8 mouse cellular contexts compared by ENCODE assay signal in the genomic region with DNA sequence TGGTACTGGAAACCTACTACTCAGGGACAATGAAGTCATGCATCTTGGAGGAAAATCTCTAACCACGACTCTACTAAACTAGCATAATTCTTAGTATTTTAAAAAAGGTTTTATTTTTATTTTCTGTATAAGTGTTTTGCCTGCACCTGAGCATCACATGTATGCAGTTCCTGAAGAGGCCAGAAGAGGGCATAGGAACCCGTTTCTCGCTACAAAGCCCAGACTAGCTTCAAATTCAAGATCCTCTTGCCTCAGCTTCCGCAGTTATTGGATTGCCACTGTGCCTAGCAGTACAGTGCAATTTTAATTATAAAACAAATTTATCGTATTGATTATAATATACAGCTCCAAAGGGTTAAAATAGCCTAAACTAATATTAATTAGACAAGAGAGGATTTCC. TPM values are rescaled to one million over a fixed set of nuclear protein-coding genes. Genes with fewer than 3 reads are reported as not detected.
A peak's percentile ranks its signal among the peaks of the same experiment; 100 is the strongest.
DNase-seq lines count a peak whose midpoint lies in the region; ATAC-seq and TF ChIP-seq lines count a peak whose summit lies in the region.
"Had no signal": no experiment of that assay in that cellular context is flagged by ENCODE, and none has a peak within 500 bp of the region (broad histone marks: within the 10 kb centered on the region; RNA-seq: fewer than 3 reads in every experiment).

No protein-coding gene starts in this region.

- no peaks in the 10 kb centered on the region for H3K4me1 ChIP-seq in ES-E14 (ENCODE audit: control insufficient read depth in 2 of 2, insufficient read depth in 2 of 2, low read length in 2 of 2, poor library complexity in 1 of 2)
- peaks cover 5% of the 10 kb centered on the region for H3K4me1 ChIP-seq in liver, postnatal 0 days (ENCODE audit: insufficient read depth)
- H3K4me1 ChIP-seq in stomach, postnatal 0 days (replicated peaks; ENCODE audit: control insufficient read depth, insufficient read depth) = no peaks in the 10 kb centered on the region
- H3K4me1 ChIP-seq: heart, embryonic 13.5 days had no signal

- H3K4me3 ChIP-seq in layer of hippocampus, adult 2 months = no peak overlapping the region
- no peak overlapping the region for H3K4me3 ChIP-seq in ES-E14 (ENCODE audit: insufficient read depth in 1 of 2, low read depth in 1 of 2, low read length in 2 of 2, poor library complexity in 1 of 2, severe bottlenecking in 1 of 2)
- H3K4me3 ChIP-seq in liver, postnatal 0 days (ENCODE audit: low read depth, low read length) = no peak overlapping the region
- H3K4me3 ChIP-seq in stomach, postnatal 0 days (ENCODE audit: low read depth, low read length) = no peak overlapping the region
- H3K4me3 ChIP-seq: heart, embryonic 13.5 days had no signal

- TF ChIP-seq CTCF in layer of hippocampus, adult 2 months (conservative IDR thresholded peaks at IDR 0.05) = peak; percentile 80
- peak; percentile 85 for TF ChIP-seq CTCF in liver, postnatal 0 days (IDR thresholded peaks at IDR 0.05; ENCODE audit: low read depth)
- TF ChIP-seq CTCF in stomach, postnatal 0 days (IDR thresholded peaks at IDR 0.05; ENCODE audit: low read depth) = peak; percentile 82

- no peaks in the 10 kb centered on the region for H3K27me3 ChIP-seq in liver, postnatal 0 days (ENCODE audit: insufficient read depth, low read length)
- H3K27me3 ChIP-seq in stomach, postnatal 0 days (ENCODE audit: control insufficient read depth, insufficient read depth, low read length) = no peaks in the 10 kb centered on the region
- H3K27me3 ChIP-seq: heart, embryonic 13.5 days had no signal

- no peak for TF ChIP-seq EP300 in liver, postnatal 0 days (IDR thresholded peaks at IDR 0.05; ENCODE audit: low read depth)
- no peak for TF ChIP-seq EP300 in stomach, postnatal 0 days (optimal IDR thresholded peaks at IDR 0.05)

- in situ Hi-C loops in ES-E14 (cut with MboI; ENCODE audit: low sequenced_read_pairs in 2 of 2, unreplicated experiment in 2 of 2) = no loop called here

- DNase-seq in layer of hippocampus, adult 2 months (ENCODE audit: low spot score in 2 of 2) = peak in 1 of 2 experiments; percentile 35
- DNase-seq in layer of hippocampus, adult 9-10 months (ENCODE audit: low spot score) = no peak
- no peak for DNase-seq in ES-E14 (ENCODE audit: low read depth, low spot score)
- peak; percentile 42 for DNase-seq in adrenal gland, postnatal 14 days
- DNase-seq in forelimb bud, embryonic 11.5 days (ENCODE audit: low read depth, low spot score) = peak; percentile 59
- peak; percentile 70 for DNase-seq in liver, postnatal 0 days
- peak; percentile 45 for DNase-seq in stomach, postnatal 0 days (ENCODE audit: low spot score)

- H3K9me3 ChIP-seq in ES-E14 (ENCODE audit: control insufficient read depth, insufficient read depth, low read depth, low read length) = no peaks in the 10 kb centered on the region
- no peaks in the 10 kb centered on the region for H3K9me3 ChIP-seq in liver, postnatal 0 days (ENCODE audit: low read length)
- no peaks in the 10 kb centered on the region for H3K9me3 ChIP-seq in stomach, postnatal 0 days (ENCODE audit: control insufficient read depth, low read length)
- H3K9me3 ChIP-seq: heart, embryonic 13.5 days had no signal

- H3K4me2 ChIP-seq in liver, postnatal 0 days (ENCODE audit: low read depth, low read length) = no peak overlapping the region
- no peak overlapping the region for H3K4me2 ChIP-seq in stomach, postnatal 0 days (replicated peaks; ENCODE audit: low read depth)
- H3K4me2 ChIP-seq: heart, embryonic 13.5 days had no signal

- H3K27ac ChIP-seq in layer of hippocampus, adult 2 months = no peak overlapping the region
- H3K27ac ChIP-seq in ES-E14 (ENCODE audit: insufficient read depth, low read depth, low read length, poor library complexity, severe bottlenecking) = no peak overlapping the region
- H3K27ac ChIP-seq in liver, postnatal 0 days (ENCODE audit: low read depth) = no peak overlapping the region
- H3K27ac ChIP-seq in stomach, postnatal 0 days (replicated peaks) = no peak overlapping the region
- H3K27ac ChIP-seq: heart, embryonic 13.5 days had no signal

- peak; percentile 60 for ATAC-seq in liver, postnatal 0 days
- no peak for ATAC-seq in stomach, postnatal 0 days (ENCODE audit: low FRiP score, low TSS enrichment)

- WGBS in liver, postnatal 0 days (ENCODE audit: insufficient replicate concordance) = 16% methylated on average over 5 of the region's 5 CpGs
- 16% methylated on average over 5 of the region's 5 CpGs for WGBS in stomach, postnatal 0 days

- H3K36me3 ChIP-seq in ES-E14 (ENCODE audit: control insufficient read depth, insufficient read depth, low read length, poor library complexity, severe bottlenecking) = no peaks in the 10 kb centered on the region
- no peaks in the 10 kb centered on the region for H3K36me3 ChIP-seq in liver, postnatal 0 days (replicated peaks; ENCODE audit: insufficient read depth, low read length)
- no peaks in the 10 kb centered on the region for H3K36me3 ChIP-seq in stomach, postnatal 0 days (ENCODE audit: control insufficient read depth, insufficient read depth, low read length)

- H3K9ac ChIP-seq in ES-E14 (ENCODE audit: insufficient read depth, low read depth, low read length, poor library complexity, severe bottlenecking) = no peak overlapping the region
- H3K9ac ChIP-seq in liver, postnatal 0 days (replicated peaks) = no peak overlapping the region
- no peak overlapping the region for H3K9ac ChIP-seq in stomach, postnatal 0 days (ENCODE audit: low read length)
- H3K9ac ChIP-seq: heart, embryonic 13.5 days had no signal

TF ChIP-seq in ES-E14, 5 proteins besides CTCF, POLR2A, EP300 and RAD21:
- TF ChIP-seq CHD2 (IDR thresholded peaks at IDR 0.05; ENCODE audit: low read depth, low read length) (no peak), ZC3H11A (IDR thresholded peaks at IDR 0.05; ENCODE audit: borderline replicate concordance, low read depth, low read length) (peak; percentile 41; the same call in 1 of the 2 replicates)

RNA-seq across cellular contexts. Expression of gene Map4k5, which starts 31.0 kb away (rescaled TPM):
- 10 to 100 TPM; 44.2 to 47.7 TPM for total RNA-seq in layer of hippocampus, adult 2 months (2021)
- total RNA-seq in ES-E14 (2012; rRNA removed) = 22.5 and 29.8 TPM in 2 replicates
- 31.4 and 34.4 TPM in 2 replicates for total RNA-seq in adrenal gland, postnatal 14 days (2021)
- polyA plus RNA-seq in liver, postnatal 0 days (2015; fragmentation: Nextera tagmentation; extraction: Ambion mirVana) = 11.7 and 11.8 TPM in 2 replicates
- polyA plus RNA-seq in stomach, postnatal 0 days (2015; fragmentation: Nextera tagmentation; extraction: Ambion mirVana) = 12.4 and 13.1 TPM in 2 replicates

RNA-seq across cellular contexts. Expression of gene Atl1, which starts 31.6 kb away (rescaled TPM):
- total RNA-seq in layer of hippocampus, adult 2 months (2021) = 100 to 1,000 TPM; 195 TPM
- total RNA-seq in ES-E14 (2012; rRNA removed) = 2.5 and 5.8 TPM in 2 replicates
- total RNA-seq in adrenal gland, postnatal 14 days (2021) = 5.4 and 11.5 TPM in 2 replicates
- 1.0 and 1.1 TPM in 2 replicates for polyA plus RNA-seq in liver, postnatal 0 days (2015; fragmentation: Nextera tagmentation; extraction: Ambion mirVana)
- polyA plus RNA-seq in stomach, postnatal 0 days (2015; fragmentation: Nextera tagmentation; extraction: Ambion mirVana) = 3.8 and 4.3 TPM in 2 replicates

Comparison
In these comparisons a context has a peak if more than half of its experiments do, and no peak if none do; other contexts are left out.
1. DNase-seq: peak in adrenal gland, postnatal 14 days (single experiment), forelimb bud, embryonic 11.5 days (single experiment), liver, postnatal 0 days (single experiment) and stomach, postnatal 0 days (single experiment); none in layer of hippocampus, adult 9-10 months (single experiment) and ES-E14 (single experiment).
2. RNA of gene Atl1, which starts 31.6 kb away (total RNA-seq): 195 TPM in layer of hippocampus, adult 2 months; 5.4 to 11.5 TPM in adrenal gland, postnatal 14 days and 2.5 to 5.8 TPM in ES-E14; every median in the first group is over 10 times any median in the second.
3. Peak in every context shown above with its lines, with median percentiles within 50 percentile points of each other: CTCF ChIP-seq.